ENCODE assay signal across 12 mouse cellular contexts in genomic region chr2:152930276-152930675, GRCm38 (mm10). TPM values are rescaled to one million over a fixed set of nuclear protein-coding genes. Genes with fewer than 3 reads are reported as not detected.
DNase-seq lines count a peak whose midpoint lies in the region; ATAC-seq and TF ChIP-seq lines count a peak whose summit lies in the region.
"Had no signal": no experiment of that assay in that cellular context is flagged by ENCODE, and none has a peak within 500 bp of the region (broad histone marks: within the 10 kb centered on the region; RNA-seq: fewer than 3 reads in every experiment).

No protein-coding gene starts in this region.

- no peak for TF ChIP-seq CTCF in forebrain, postnatal 0 days (IDR thresholded peaks at IDR 0.05; ENCODE audit: low read depth)
- no peak for TF ChIP-seq CTCF in intestine, postnatal 0 days (IDR thresholded peaks at IDR 0.05; ENCODE audit: low read depth)

- WGBS in forebrain, postnatal 0 days, result 38% methylated on average over 2 of the region's 2 CpGs
- WGBS in forebrain, embryonic 11.5 days, result 36% methylated on average over 2 of the region's 2 CpGs
- WGBS in intestine, postnatal 0 days, result 47% methylated on average over 2 of the region's 2 CpGs

- no peaks in the 10 kb centered on the region for H3K27me3 ChIP-seq in forebrain, postnatal 0 days (ENCODE audit: insufficient read depth, low read length)
- no peaks in the 10 kb centered on the region for H3K27me3 ChIP-seq in forebrain, embryonic 11.5 days (ENCODE audit: control insufficient read depth, insufficient read depth, low read length)
- H3K27me3 ChIP-seq in intestine, postnatal 0 days (replicated peaks; ENCODE audit: control insufficient read depth, insufficient read depth, low read length), result no peaks in the 10 kb centered on the region
- H3K27me3 ChIP-seq: liver, embryonic 15.5 days had no signal

- H3K36me3 ChIP-seq in forebrain, postnatal 0 days (ENCODE audit: insufficient read depth), result no peaks in the 10 kb centered on the region
- H3K36me3 ChIP-seq in forebrain, embryonic 11.5 days (ENCODE audit: control insufficient read depth, insufficient read depth, low read length), result no peaks in the 10 kb centered on the region
- no peaks in the 10 kb centered on the region for H3K36me3 ChIP-seq in intestine, postnatal 0 days (ENCODE audit: control insufficient read depth, insufficient read depth)
- H3K36me3 ChIP-seq: liver, embryonic 15.5 days had no signal

- H3K9me3 ChIP-seq in forebrain, postnatal 0 days (ENCODE audit: low read length), result no peaks in the 10 kb centered on the region
- H3K9me3 ChIP-seq in forebrain, embryonic 11.5 days (ENCODE audit: control insufficient read depth, low read length), result no peaks in the 10 kb centered on the region
- H3K9me3 ChIP-seq in intestine, postnatal 0 days (ENCODE audit: control insufficient read depth), result no peaks in the 10 kb centered on the region
- H3K9me3 ChIP-seq: liver, embryonic 15.5 days had no signal

- no peak overlapping the region for H3K4me3 ChIP-seq in forebrain, postnatal 0 days (ENCODE audit: low read depth, low read length)
- no peak overlapping the region for H3K4me3 ChIP-seq in forebrain, embryonic 11.5 days (ENCODE audit: low read depth, low read length)
- H3K4me3 ChIP-seq in intestine, postnatal 0 days (ENCODE audit: low read depth, low read length), result no peak overlapping the region
- H3K4me3 ChIP-seq: liver, embryonic 15.5 days had no signal

- no peak for DNase-seq in forebrain, postnatal 0 days
- DNase-seq in forebrain, embryonic 11.5 days (ENCODE audit: low spot score), result no peak
- peak; percentile 74 for DNase-seq in 3134 (ENCODE audit: extremely low read depth, insufficient read length, low spot score)
- peak; percentile 80 for DNase-seq in heart, adult 8-10 months (ENCODE audit: low spot score)
- no peak for DNase-seq in retina, postnatal 1 day
- DNase-seq in cerebellum, postnatal 36 days, result no peak
- DNase-seq: layer of hippocampus, adult 9-11 months had no signal

- H3K4me2 ChIP-seq in forebrain, postnatal 0 days (ENCODE audit: low read depth), result no peak overlapping the region
- H3K4me2 ChIP-seq in forebrain, embryonic 11.5 days (ENCODE audit: low read depth, low read length, severe bottlenecking), result no peak overlapping the region
- H3K4me2 ChIP-seq in intestine, postnatal 0 days (replicated peaks; ENCODE audit: low read depth), result no peak overlapping the region
- H3K4me2 ChIP-seq: liver, embryonic 15.5 days had no signal

- no peaks in the 10 kb centered on the region for H3K4me1 ChIP-seq in forebrain, postnatal 0 days (ENCODE audit: insufficient read depth)
- no peaks in the 10 kb centered on the region for H3K4me1 ChIP-seq in forebrain, embryonic 11.5 days (replicated peaks; ENCODE audit: control insufficient read depth, insufficient read depth, low read length)
- no peaks in the 10 kb centered on the region for H3K4me1 ChIP-seq in intestine, postnatal 0 days (replicated peaks; ENCODE audit: control insufficient read depth, insufficient read depth, low read length)
- H3K4me1 ChIP-seq: liver, embryonic 15.5 days had no signal

- H3K9ac ChIP-seq in forebrain, postnatal 0 days, result no peak overlapping the region
- H3K9ac ChIP-seq in forebrain, embryonic 11.5 days (ENCODE audit: low read length), result no peak overlapping the region
- no peak overlapping the region for H3K9ac ChIP-seq in intestine, postnatal 0 days (ENCODE audit: low read depth, low read length)
- H3K9ac ChIP-seq: liver, embryonic 15.5 days had no signal

- 0 out of 2 replicates have a peak overlapping the region, but pooled peaks have one; percentile 9 for H3K27ac ChIP-seq in forebrain, postnatal 0 days (ENCODE audit: low read depth, low read length)
- no peak overlapping the region for H3K27ac ChIP-seq in forebrain, embryonic 11.5 days (ENCODE audit: low read depth, low read length)
- peak overlapping the region; percentile 4; the same call in 1 of the 2 replicates for H3K27ac ChIP-seq in intestine, postnatal 0 days (ENCODE audit: low read depth, low read length)
- H3K27ac ChIP-seq: liver, embryonic 15.5 days had no signal

- no peak for ATAC-seq in forebrain, postnatal 0 days
- ATAC-seq in forebrain, embryonic 11.5 days (replicated peaks; ENCODE audit: low FRiP score), result no peak
- no peak for ATAC-seq in intestine, postnatal 0 days
- ATAC-seq in frontal cortex, adult (ENCODE audit: low TSS enrichment), result no peak

RNA-seq across cellular contexts. Expression of gene Foxs1, which starts 2.7 kb away (rescaled TPM):
- total RNA-seq in forebrain, postnatal 0 days (2014; rRNA removed), result 2.4 and 2.6 TPM in 2 replicates
- polyA plus RNA-seq in forebrain, postnatal 0 days (2015; fragmentation: Nextera tagmentation; extraction: Ambion mirVana), result 3.1 TPM in 2 replicates
- 1.4 and 2.3 TPM in 2 replicates for polyA plus RNA-seq in forebrain, embryonic 11.5 days (2014; fragmentation: Nextera tagmentation; extraction: Ambion mirVana)
- 1 to 10 TPM; 1.6 to 2.7 (median 2.1) TPM for total RNA-seq in heart, adult 8-10 months (2022)
- 2.1 and 2.9 TPM in 2 replicates for polyA plus RNA-seq in intestine, postnatal 0 days (2015; fragmentation: Nextera tagmentation; extraction: Ambion mirVana)

RNA-seq across cellular contexts. Expression of gene Mylk2, which starts 19.1 kb away (rescaled TPM):
- 0.29 TPM in 1 of 2 replicates, not detected in the other for total RNA-seq in forebrain, postnatal 0 days (2014; rRNA removed)
- not detected in 2 replicates for polyA plus RNA-seq in forebrain, postnatal 0 days (2015; fragmentation: Nextera tagmentation; extraction: Ambion mirVana)
- not detected in 2 replicates for polyA plus RNA-seq in forebrain, embryonic 11.5 days (2014; fragmentation: Nextera tagmentation; extraction: Ambion mirVana)
- total RNA-seq in heart, adult 8-10 months (2022), result under 1 TPM; 0.17 to 0.44 (median 0.31) TPM
- 0.07 TPM in 1 of 2 replicates, not detected in the other for polyA plus RNA-seq in intestine, postnatal 0 days (2015; fragmentation: Nextera tagmentation; extraction: Ambion mirVana)
- polyA plus RNA-seq: cortical plate, adult 2 months; frontal cortex, adult 2 months had no signal

RNA-seq across cellular contexts. Expression of gene Dusp15, which starts 21.2 kb away (rescaled TPM):
- 23.7 and 25.0 TPM in 2 replicates for total RNA-seq in forebrain, postnatal 0 days (2014; rRNA removed)
- 12.9 and 14.8 TPM in 2 replicates for polyA plus RNA-seq in forebrain, postnatal 0 days (2015; fragmentation: Nextera tagmentation; extraction: Ambion mirVana)
- 0.80 and 0.99 TPM in 2 replicates for polyA plus RNA-seq in forebrain, embryonic 11.5 days (2014; fragmentation: Nextera tagmentation; extraction: Ambion mirVana)
- total RNA-seq in heart, adult 8-10 months (2022), result not detected
- polyA plus RNA-seq in intestine, postnatal 0 days (2015; fragmentation: Nextera tagmentation; extraction: Ambion mirVana), result 0.13 TPM in 1 of 2 replicates, not detected in the other
- polyA plus RNA-seq: liver, embryonic 15.5 days had no signal

RNA-seq across cellular contexts. Expression of gene Ttll9, which starts 32.0 kb away (rescaled TPM):
- 3.3 and 8.0 TPM in 2 replicates for total RNA-seq in forebrain, postnatal 0 days (2014; rRNA removed)
- 3.9 and 4.3 TPM in 2 replicates for polyA plus RNA-seq in forebrain, postnatal 0 days (2015; fragmentation: Nextera tagmentation; extraction: Ambion mirVana)
- polyA plus RNA-seq in forebrain, embryonic 11.5 days (2014; fragmentation: Nextera tagmentation; extraction: Ambion mirVana), result 1.5 and 1.6 TPM in 2 replicates
- not detected for total RNA-seq in heart, adult 8-10 months (2022)
- 0.65 TPM in 1 of 2 replicates, not detected in the other for polyA plus RNA-seq in intestine, postnatal 0 days (2015; fragmentation: Nextera tagmentation; extraction: Ambion mirVana)

Comparison
In these comparisons a context has a peak if more than half of its experiments do, and no peak if none do; other contexts are left out.
1. DNase-seq: peak in 3134 (single experiment) and heart, adult 8-10 months (single experiment); none in forebrain, postnatal 0 days (single experiment), forebrain, embryonic 11.5 days (single experiment), retina, postnatal 1 day (single experiment) and cerebellum, postnatal 36 days (0 of 2).